Mouse (Mus musculus) midbrain, postnatal 0 days (tissue): Measurements from ENCODE around the gene Ppia. TPM values are rescaled to one million over a fixed set of nuclear protein-coding genes. Genes with fewer than 3 reads are reported as not detected.
"Not testable (repeated sequence)": the region's sequence is repeated elsewhere in the genome, so short reads cannot be mapped to it uniquely, and the experiment has no call there.

ENCODE experiments used
- ATAC-seq: fragments of 200-750 bp; cut with Nextera tagmentation; 2 replicates; pipeline ENCODE4 v1.8.0; 2017; ENCODE audit warnings: moderate number of reproducible peaks, mild to moderate bottlenecking, moderate TSS enrichment, moderate library complexity; ENCODE audit not compliant: low FRiP score
- DNase-seq: peaks from one replicate; pipeline ENCODE4 v3.0.0-alpha.2; 2015; ENCODE audit warnings: low spot score
- H3K27ac ChIP-seq: fragments of 300-500 bp; sonication (generic); 2 replicates; pipeline ENCODE4 v1.5.1; 2014; ENCODE audit warnings: low read depth, mild to moderate bottlenecking, low read length, mixed read lengths
- H3K27me3 ChIP-seq: fragments of 300-500 bp; sonication (generic); 2 replicates; pipeline ENCODE4 v1.6.1; 2014; ENCODE audit warnings: low read length, control low read depth, mixed read lengths; ENCODE audit not compliant: insufficient read depth
- H3K36me3 ChIP-seq: fragments of 300-500 bp; sonication (generic); 2 replicates; pipeline ENCODE4 v1.6.1; 2014; ENCODE audit warnings: low read length, control low read depth, mixed read lengths; ENCODE audit not compliant: insufficient read depth
- H3K4me1 ChIP-seq: fragments of 300-500 bp; sonication (generic); 2 replicates; pipeline ENCODE4 v1.6.1; 2014; ENCODE audit warnings: mild to moderate bottlenecking, control low read depth, antibody characterized with exemption, low read length, mixed read lengths; ENCODE audit not compliant: insufficient read depth
- H3K4me2 ChIP-seq: fragments of 300-500 bp; sonication (generic); 2 replicates; pipeline ENCODE4 v1.6.1; 2014; ENCODE audit warnings: low read depth, mild to moderate bottlenecking, low read length, mixed read lengths; ENCODE audit not compliant: poor library complexity, severe bottlenecking
- H3K4me3 ChIP-seq: fragments of 300-500 bp; sonication (generic); 2 replicates; pipeline ENCODE4 v1.5.1; 2014; ENCODE audit warnings: low read depth, mild to moderate bottlenecking, low read length, moderate library complexity
- H3K9ac ChIP-seq: fragments of 300-500 bp; sonication (generic); replicated peaks from 2 replicates; pipeline ENCODE4 v1.6.1; 2014; ENCODE audit warnings: mild to moderate bottlenecking, low read length, moderate library complexity, mixed read lengths; ENCODE audit not compliant: poor library complexity, severe bottlenecking
- H3K9me3 ChIP-seq: fragments of 300-500 bp; sonication (generic); 2 replicates; pipeline ENCODE4 v1.6.1; 2016; ENCODE audit warnings: low read length, control low read depth
- CTCF ChIP-seq: IDR thresholded peaks from 2 replicates; pipeline ENCODE4 v1.5.1; 2016; ENCODE audit warnings: antibody characterized with exemption, mild to moderate bottlenecking
- WGBS: fragments of 180-500 bp; shearing (Covaris S2); extraction: QIAGEN DNeasy Blood & Tissue Kit; methylation state at CpG from one replicate; pipeline ENCODE4 v1.1.7; 2014; 5-methylcytosine and 5-hydroxymethylcytosine counted together
- polyA plus RNA-seq: library from polyadenylated mRNA; unstranded; fragments of >200 nt; fragmentation: Nextera tagmentation; extraction: Ambion mirVana; gene quantifications from 2 replicates; pipeline ENCODE4 v1.2.1, GENCODE M21; 2015
- total RNA-seq: library from RNA; depleted of rRNA; stranded (reverse); fragments of >200 nt; gene quantifications from 2 replicates; pipeline ENCODE4 v1.2.3, GENCODE M21; 2014

Ppia gene
- total and polyA plus RNA-seq, 2 experiments from 2014 or later: 2,296 to 5,106 TPM

DNA sequence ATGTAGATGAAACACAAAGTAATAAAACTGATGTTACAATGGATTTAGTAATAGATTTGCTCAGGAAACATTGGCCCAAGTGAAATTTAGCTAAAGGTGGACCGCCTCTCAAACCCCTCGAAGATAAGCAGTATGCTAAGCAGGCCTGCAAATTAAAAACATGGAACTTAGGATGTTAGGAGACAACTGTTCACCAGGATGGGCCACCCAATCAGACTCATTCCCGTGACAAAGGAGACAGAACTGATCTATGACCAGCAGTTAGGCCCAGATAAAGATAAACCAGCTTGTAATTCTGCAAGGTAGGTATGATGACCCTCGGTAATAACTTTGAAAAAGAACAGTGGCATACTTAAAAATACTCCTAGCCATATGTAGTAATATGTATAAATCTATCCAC lies 27.9 kb downstream of the Ppia start:
- DNase-seq: no peak
- ATAC-seq: no peak
- Histone ChIP-seq H3K9ac (peak overlapping the region; percentile 77; the same call in 1 of the 2 replicates), H3K27me3 (no peaks in the 10 kb centered on the region), H3K4me1 (no peaks in the 10 kb centered on the region), H3K9me3 (no peaks in the 10 kb centered on the region), H3K27ac (no peak overlapping the region), H3K4me2 (peak overlapping the region; percentile 49), H3K4me3 (peak overlapping the region; percentile 81), H3K36me3 (no peaks in the 10 kb centered on the region)
- TF ChIP-seq CTCF: no peak
- WGBS: 44% methylated on average over 4 of the region's 4 CpGs

DNA sequence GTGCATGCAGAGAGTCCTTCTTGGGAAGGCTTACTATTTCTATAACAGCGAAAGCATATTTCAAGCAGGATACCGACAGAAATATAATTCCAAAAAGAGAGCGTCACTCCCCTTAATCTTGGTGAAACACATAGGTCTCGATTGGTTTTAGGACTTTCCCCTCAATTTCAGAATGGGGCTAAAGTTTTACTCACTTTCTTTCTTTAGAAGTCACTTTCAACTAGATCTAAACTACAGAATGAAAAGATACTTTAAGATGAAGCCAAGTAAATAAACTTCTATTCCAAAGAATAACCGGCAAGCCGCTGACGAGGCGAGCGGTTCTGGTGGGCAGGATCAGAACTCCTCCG lies 28.5 kb downstream of the Ppia start:
- Histone ChIP-seq H3K4me2 (peak overlapping the region; percentile 49), H3K27me3 (no peaks in the 10 kb centered on the region), H3K27ac (peak overlapping the region; percentile 94), H3K4me1 (no peaks in the 10 kb centered on the region), H3K9ac (peak overlapping the region; percentile 77), H3K9me3 (no peaks in the 10 kb centered on the region), H3K36me3 (no peaks in the 10 kb centered on the region), H3K4me3 (peak overlapping the region; percentile 81)
- ATAC-seq (no peak), DNase-seq (no peak)
- no peak for TF ChIP-seq CTCF
- 0% methylated on average over 10 of the region's 10 CpGs for WGBS

DNA sequence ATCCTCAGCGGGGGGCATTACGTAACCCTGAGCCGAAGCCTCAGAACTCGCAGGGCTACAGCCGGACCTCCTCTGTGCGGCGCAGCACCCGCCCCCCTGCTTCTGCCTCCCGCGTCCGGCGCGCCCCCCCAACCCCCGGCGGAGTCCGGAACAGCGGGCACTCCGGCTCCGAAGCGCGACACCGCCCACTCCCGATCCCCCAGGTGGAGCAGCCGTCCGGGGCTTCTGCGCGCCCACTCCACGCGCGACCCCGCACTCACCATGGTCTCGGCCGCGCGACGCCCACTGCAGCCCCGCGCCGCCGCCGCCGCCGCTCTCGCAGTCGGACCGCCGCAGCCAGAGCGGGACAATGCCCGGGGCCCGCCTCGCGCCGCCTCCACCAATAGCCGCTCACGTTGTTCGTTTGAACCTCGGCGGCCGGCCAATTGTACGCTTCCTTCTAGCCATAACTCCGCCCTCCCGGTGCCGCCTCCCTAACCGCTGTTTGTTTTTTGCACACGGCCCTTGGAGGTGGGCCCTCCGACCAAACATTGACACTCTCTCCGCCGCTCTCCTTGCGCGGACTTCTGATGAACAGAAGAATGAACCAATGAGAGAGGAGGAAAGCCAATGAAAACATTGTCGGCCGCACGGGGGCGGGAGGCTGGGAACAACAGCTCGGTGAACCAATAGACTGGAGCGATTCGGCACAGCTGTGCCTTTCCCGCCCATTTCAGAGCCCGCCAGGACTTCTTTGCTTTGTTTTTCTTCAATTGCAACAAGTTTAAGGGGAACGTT lies 29.0 kb downstream of the Ppia start, which contains the start of gene H2afv:
Gene H2afv (minus strand): TSS at position 367 of the 777 bp plus-strand sequence.
- WGBS: under 1% methylated on average over 75 of the region's 80 CpGs
- Histone ChIP-seq H3K4me2 (peak within 1 kb of the TSS; percentile 54), H3K4me1 (no peaks in the 10 kb centered on the region), H3K9ac (peak within 1 kb of the TSS; percentile 77), H3K27me3 (no peaks in the 10 kb centered on the region), H3K36me3 (no peaks in the 10 kb centered on the region), H3K9me3 (no peaks in the 10 kb centered on the region), H3K4me3 (peak within 1 kb of the TSS; percentile 81), H3K27ac (peak within 1 kb of the TSS; percentile 94)
- DNase-seq (peak; percentile 100), ATAC-seq (peak; percentile 99)
- TF ChIP-seq CTCF: peak; percentile 68

DNA sequence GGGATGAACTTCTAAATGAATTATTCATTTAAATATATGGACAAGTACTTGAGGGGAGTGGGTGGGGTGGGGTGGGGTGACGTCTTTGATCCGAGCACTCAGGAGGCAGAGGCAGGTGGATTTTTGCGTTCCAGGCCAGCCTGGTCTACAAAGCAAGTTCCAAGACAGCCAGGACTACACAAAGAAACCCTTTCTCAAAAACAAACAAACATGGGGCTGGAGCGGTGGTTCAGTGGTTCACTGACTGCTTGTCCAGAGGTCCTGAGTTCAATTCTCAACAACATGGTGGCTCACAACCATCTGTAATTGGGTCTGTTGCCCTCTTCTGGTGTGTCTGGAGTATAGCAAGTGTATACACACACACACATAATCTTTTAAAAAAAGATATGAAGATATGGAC lies 30.2 kb downstream of the Ppia start:
- ATAC-seq (no peak), DNase-seq (no peak)
- Histone ChIP-seq H3K4me2 (no peak overlapping the region), H3K9ac (no peak overlapping the region), H3K4me1 (no peaks in the 10 kb centered on the region), H3K27ac (no peak overlapping the region), H3K9me3 (no peaks in the 10 kb centered on the region), H3K36me3 (no peaks in the 10 kb centered on the region), H3K4me3 (no peak overlapping the region), H3K27me3 (no peaks in the 10 kb centered on the region)
- no peak for TF ChIP-seq CTCF
- 80% methylated on average over 4 of the region's 4 CpGs for WGBS

DNA sequence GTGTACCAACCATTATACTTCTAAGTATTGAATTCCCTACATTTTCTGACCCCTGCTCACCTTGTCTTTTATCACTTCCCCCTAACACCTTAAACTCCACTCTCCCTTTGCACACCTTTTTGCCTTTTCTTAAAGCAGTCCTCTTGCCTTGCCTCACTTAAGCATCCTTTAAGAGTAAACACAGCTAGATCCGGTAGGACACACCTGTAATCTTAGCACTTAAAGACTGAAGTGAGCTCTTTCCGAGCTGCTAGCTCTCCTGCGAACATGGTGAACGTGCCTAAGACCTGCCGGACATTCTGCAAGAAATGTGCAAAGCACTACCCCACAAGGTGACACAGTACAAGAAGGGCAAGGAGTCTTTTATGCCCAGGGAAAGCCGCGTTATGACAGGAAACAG lies 30.7 kb downstream of the Ppia start:
- H3K27me3 ChIP-seq: no peaks in the 10 kb centered on the region
- no peak overlapping the region for H3K27ac ChIP-seq
- no peak overlapping the region for H3K4me3 ChIP-seq
- H3K4me1 ChIP-seq: no peaks in the 10 kb centered on the region
- no peak overlapping the region for H3K4me2 ChIP-seq
- WGBS: 86% methylated on average over 7 of the region's 7 CpGs
- no peaks in the 10 kb centered on the region for H3K9me3 ChIP-seq
- DNase-seq: no peak
- TF ChIP-seq CTCF: no peak
- H3K9ac ChIP-seq: no peak overlapping the region
- no peak for ATAC-seq
- H3K36me3 ChIP-seq: no peaks in the 10 kb centered on the region

DNA sequence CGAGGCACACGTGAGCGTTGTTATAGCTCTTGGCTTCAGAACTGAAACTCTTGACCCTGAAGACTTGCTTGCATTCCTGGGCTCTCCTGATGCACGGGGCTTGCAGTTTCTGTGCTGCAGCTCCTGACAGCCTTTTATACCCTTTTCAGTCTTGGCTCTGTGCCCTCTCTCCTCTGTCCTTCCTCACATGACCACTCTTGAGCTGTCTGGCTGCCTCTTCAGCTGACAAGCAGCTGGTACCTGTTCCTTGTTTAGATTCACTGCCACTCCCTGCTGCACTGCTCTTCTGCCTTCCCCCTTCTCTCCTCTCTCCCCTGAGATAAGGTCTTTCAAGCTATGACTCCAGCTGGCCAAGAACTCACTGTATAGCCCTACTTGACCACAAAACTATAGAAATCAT lies 32.2 kb downstream of the Ppia start:
- Histone ChIP-seq H3K27me3 (no peaks in the 10 kb centered on the region), H3K9ac (no peak overlapping the region), H3K4me3 (no peak overlapping the region), H3K4me2 (no peak overlapping the region), H3K4me1 (no peaks in the 10 kb centered on the region), H3K27ac (no peak overlapping the region), H3K36me3 (no peaks in the 10 kb centered on the region), H3K9me3 (no peaks in the 10 kb centered on the region)
- WGBS: 90% methylated on average over 4 of the region's 4 CpGs
- TF ChIP-seq CTCF: no peak
- ATAC-seq (no peak), DNase-seq (no peak)

DNA sequence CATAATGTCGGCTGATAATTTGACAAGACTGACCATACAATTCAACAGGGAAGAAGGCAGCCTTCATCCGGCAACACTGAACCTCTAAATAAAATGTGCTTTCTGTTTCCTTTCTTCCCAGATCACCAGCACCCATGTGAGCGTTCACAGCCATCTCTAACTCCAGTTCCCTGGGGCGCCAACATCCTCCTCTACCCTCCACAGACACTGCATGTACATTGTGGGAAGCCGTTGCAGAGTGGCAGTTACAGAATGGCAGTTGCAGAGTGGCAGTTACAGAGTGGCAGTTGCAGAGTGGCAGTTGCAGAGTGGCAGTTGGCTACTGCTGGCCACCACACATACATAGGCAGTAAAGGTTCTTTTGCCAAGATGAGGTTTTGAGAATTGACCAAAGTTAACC lies 32.9 kb downstream of the Ppia start:
- not testable (repeated sequence) for DNase-seq, H3K9ac ChIP-seq, H3K9me3 ChIP-seq, H3K27me3 ChIP-seq, H3K4me2 ChIP-seq, H3K27ac ChIP-seq, H3K4me1 ChIP-seq, ATAC-seq, H3K36me3 ChIP-seq, H3K4me3 ChIP-seq
- 93% methylated on average over 5 of the region's 5 CpGs for WGBS
